Mouse (Mus musculus): ENCODE data around the gene Narf. TPM values are rescaled to one million over a fixed set of nuclear protein-coding genes. Genes with fewer than 3 reads are reported as not detected.

Narf gene
- polyA plus RNA-seq (2012; rRNA removed), result 32.3 and 34.5 TPM in 2 replicates

GRCm38 (mm10) chr11:121236564-121237344, at the start of gene Narf:
Narf (plus strand) TSS chr11:121237253.

GRCm38 (mm10) chr11:121204161-121205006, 32.7 kb upstream of the Narf start, which contains the start of the genes Hexdc and Ogfod3:
Hexdc (plus strand) TSS chr11:121204433.
Ogfod3 (minus strand) TSS chr11:121204711.

GRCm38 (mm10) chr11:121229018-121229439, 8.0 kb upstream of the Narf start, which contains the start of gene Cybc1:
Cybc1 (minus strand) TSS chr11:121229322.

GRCm38 (mm10) chr11:121259160-121260100, 22.4 kb downstream of the Narf start, which contains the start of gene Foxk2:
Foxk2 (plus strand) TSS chr11:121259990.

Other genes with a start within 250 kb of the Narf start
- 29.6 and 32.7 TPM in 2 replicates for gene Csnk1d, start 245.9 kb upstream of the Narf start, polyA plus RNA-seq (2012; rRNA removed)
- 1.0 and 2.6 TPM in 2 replicates for gene Cd7, start 197.8 kb upstream of the Narf start, polyA plus RNA-seq (2012; rRNA removed)
- 0.02 and 0.08 TPM in 2 replicates for gene Sectm1b, start 173.7 kb upstream of the Narf start, polyA plus RNA-seq (2012; rRNA removed)
- gene Sectm1a, start 156.0 kb upstream of the Narf start, polyA plus RNA-seq (2012; rRNA removed), result 2.1 and 2.3 TPM in 2 replicates
- gene Tex19.2, start 118.6 kb upstream of the Narf start, polyA plus RNA-seq (2012; rRNA removed), result not detected in 2 replicates
- gene Tex19.1, start 91.1 kb upstream of the Narf start, polyA plus RNA-seq (2012; rRNA removed), result 0.04 TPM in 1 of 2 replicates, not detected in the other
- not detected in 2 replicates for gene Uts2r, start 77.0 kb upstream of the Narf start, polyA plus RNA-seq (2012; rRNA removed)
- gene Hexdc, start 32.8 kb upstream of the Narf start, polyA plus RNA-seq (2012; rRNA removed), result 9.8 and 11.2 TPM in 2 replicates
- 6.6 and 6.7 TPM in 2 replicates for gene Ogfod3, start 32.5 kb upstream of the Narf start, polyA plus RNA-seq (2012; rRNA removed)
- 17.4 and 17.8 TPM in 2 replicates for gene Cybc1, start 7.9 kb upstream of the Narf start, polyA plus RNA-seq (2012; rRNA removed)
- gene Foxk2, start 22.7 kb downstream of the Narf start, polyA plus RNA-seq (2012; rRNA removed), result 7.1 TPM in 2 replicates
- 17.3 and 17.6 TPM in 2 replicates for gene Wdr45b, start 117.2 kb downstream of the Narf start, polyA plus RNA-seq (2012; rRNA removed)
- gene Rab40b, start 151.0 kb downstream of the Narf start, polyA plus RNA-seq (2012; rRNA removed), result 0.31 TPM in 2 replicates
- gene Fn3krp, start 184.1 kb downstream of the Narf start, polyA plus RNA-seq (2012; rRNA removed), result 11.8 and 13.2 TPM in 2 replicates
- 10.9 and 11.1 TPM in 2 replicates for gene Fn3k, start 197.7 kb downstream of the Narf start, polyA plus RNA-seq (2012; rRNA removed)
- 21.4 and 22.0 TPM in 2 replicates for gene Tbcd, start 214.7 kb downstream of the Narf start, polyA plus RNA-seq (2012; rRNA removed)